Mouse (Mus musculus) spleen, postnatal 10 days (tissue): ENCODE measurements at regions not wholly inside any gene's neighbourhood (a gene's known extent, or its start where the extent isn't known, plus 50 kb on each side); places are given as distances from the start of the nearest gene placed in this dataset.

Source experiments
- DNase-seq, 2 experiments: peaks; one replicate each; pipeline ENCODE4 v3.0.0; 2021 to 2022; ENCODE audit warnings: low spot score in 2 of 2

DNA sequence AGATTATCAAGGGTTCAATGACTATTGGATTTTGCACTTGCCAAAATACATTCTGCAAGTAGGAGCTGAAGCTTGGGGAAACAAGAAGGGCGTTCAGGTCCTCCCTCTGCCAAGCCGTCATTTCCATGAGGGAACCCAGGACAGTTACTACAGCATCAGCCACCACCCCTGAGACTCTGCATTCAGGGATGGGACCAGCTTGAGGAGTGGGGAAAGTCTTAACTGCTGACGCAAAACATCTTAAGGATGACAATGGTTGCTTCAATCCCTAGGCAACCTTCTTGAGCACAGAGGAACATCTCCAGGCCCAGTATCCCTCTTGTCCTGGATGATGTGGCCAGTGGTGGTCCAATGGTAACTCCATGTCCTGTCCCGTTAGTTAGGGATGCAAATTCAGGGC, 137.2 kb upstream of the Noct start:
- no peak for DNase-seq

DNA sequence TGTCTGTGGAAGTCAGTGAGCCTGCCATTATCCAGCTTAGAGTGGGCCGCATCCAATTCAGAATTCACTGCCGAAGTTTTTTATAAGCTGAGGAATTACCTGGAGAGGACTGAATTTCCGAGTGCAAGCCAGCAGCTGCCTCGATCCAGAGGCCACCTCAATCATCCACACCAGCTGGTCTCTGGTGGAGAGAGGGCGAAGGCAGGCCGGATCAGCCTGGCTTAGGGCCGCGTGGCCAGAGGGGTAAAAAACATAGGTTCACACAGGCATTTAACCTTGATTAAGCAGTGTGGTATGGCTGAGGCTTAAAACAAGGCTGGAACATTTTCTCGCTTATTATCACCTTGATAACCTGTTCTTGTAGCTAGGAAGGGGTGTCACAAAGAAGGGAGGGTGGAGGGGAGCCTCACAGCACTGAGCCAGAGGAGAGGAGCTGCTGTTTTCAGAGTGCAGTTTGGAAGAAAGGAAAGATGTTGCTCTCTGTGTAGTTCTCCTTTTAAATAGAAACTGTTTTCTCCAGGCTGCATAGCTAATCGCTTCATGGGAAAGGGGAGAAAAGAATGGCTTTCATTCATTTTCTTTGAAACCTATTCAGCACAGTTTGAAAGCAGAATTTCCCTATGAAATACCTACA, 135.1 kb upstream of the Noct start:
- DNase-seq = no peak

DNA sequence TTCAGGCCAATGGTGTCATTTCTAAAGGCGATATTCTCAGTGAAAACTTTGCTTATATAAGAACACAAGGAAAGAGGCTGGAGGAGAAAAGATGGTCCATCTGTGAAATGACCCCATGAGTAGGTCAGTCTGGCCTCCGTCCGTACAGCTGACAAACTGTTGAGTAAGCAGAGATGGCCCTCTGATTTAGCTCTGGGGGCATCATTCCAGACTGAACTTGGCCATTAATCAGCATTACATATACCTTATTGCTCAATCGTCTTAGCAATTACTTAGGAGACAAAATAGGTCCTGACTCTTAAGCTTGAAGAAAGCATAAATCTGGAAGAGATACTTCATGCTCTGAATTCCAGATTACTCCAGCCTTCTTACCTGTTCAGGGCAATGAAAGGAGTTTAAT, 132.8 kb upstream of the Noct start:
- no peak for DNase-seq

DNA sequence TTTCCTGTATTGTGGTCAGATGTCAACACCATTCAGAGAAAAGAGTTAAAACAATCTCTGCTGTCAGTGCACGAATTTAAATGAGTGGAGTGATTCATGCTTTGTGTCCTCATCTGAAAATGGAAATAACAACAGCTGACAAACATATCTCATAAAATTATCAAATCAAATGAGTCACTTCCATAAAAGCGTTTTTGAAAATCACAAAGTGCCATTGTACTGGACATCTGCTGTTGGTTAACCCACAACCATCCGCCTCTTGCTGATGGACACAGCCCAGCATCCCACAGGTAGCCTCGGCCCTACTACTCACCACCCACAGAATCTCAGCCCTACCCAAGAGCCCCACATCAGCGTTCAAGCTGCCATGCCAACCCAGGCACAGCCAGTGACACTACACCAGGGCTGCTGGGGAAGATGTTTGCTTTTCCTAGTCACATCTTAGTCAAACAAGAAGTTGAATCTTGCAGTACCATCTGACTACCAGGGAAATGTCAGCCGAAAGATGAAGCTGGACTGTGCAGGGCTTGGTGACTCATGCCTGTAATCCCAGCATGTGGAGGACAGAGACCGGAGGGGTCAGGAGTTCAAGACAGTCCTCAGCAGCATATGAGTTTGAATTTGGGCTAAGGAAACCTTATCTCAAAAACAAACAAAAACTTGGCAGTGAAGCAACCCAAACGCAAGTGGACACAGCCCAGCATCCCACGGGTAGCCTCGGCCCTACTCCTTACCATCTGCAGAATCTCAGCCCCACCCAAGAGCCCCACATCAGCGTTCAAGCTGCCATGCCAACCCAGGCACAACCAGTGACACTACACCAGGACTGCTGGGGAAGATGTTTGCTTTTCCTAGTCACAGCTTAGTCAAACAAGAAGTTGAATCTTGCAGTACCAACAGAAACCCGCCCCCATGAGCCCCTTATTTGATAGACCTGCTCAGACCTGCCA, 131.9 kb upstream of the Noct start:
- no peak for DNase-seq

DNA sequence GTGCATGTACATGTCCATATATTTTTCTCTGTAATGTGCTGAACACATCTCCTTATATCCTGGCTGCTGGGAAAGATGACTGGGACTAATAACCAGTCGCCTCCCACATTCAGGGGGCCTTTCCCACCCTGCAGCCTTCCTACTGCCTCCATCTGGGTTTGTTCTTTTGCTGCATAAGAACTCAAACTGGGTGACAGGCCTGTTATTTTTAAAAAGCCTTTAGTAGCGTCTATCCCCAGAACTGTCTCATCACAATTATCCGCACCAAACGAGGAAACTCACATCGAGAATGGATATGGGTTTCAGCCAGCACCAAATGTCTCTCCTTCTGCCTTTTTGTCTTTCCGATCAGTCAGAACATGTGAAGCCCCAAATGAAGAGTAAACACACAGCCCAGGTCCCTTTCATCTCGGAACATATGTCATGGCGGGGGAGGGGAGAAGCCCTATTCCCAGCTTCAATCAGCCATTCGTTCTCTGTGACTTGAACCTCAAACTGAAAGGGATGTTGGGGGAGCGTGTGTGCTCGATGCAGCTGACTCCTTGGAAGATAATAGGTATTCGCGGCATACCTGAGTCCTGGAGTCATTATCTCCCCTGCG, 128.3 kb upstream of the Noct start:
- DNase-seq = no peak

DNA sequence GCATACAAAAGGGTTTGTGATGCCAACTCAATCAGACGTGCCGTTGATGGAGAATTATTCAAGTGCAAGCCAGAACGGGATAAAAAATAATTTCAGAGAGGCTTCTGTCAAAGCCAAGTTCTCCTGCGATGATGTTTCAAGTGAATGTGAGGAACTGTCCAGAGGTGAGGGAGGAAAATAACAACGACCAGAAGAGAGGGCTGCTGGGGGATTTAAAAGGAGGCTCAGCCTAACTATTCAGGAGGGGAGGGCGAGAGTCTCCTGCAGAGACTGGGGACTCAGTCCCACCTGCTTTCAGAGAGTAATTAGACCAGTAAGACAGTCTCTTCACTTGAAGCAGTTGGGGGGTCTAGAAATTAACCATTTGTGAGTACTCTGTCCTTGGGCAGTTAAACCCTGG, 127.7 kb upstream of the Noct start:
- no peak for DNase-seq

DNA sequence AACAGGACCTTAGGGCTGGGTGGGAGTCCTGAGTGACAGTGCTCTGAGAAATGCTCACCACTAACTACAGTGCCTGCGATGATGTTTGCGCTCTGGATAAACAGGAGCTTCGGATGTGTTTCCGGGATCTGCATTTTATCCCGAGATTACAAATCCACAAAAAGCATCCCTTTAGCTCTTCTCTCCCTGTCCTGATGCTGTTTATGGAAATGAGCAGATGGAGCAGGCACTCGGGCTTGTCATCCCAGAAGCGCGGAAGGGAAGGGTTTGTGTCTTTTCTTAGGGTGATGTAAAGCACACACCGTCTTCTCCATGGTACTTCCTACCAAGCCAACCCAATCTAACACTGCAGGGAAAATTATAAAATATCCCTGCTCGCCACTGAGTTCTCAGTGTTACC, 126.9 kb upstream of the Noct start:
- DNase-seq = no peak

DNA sequence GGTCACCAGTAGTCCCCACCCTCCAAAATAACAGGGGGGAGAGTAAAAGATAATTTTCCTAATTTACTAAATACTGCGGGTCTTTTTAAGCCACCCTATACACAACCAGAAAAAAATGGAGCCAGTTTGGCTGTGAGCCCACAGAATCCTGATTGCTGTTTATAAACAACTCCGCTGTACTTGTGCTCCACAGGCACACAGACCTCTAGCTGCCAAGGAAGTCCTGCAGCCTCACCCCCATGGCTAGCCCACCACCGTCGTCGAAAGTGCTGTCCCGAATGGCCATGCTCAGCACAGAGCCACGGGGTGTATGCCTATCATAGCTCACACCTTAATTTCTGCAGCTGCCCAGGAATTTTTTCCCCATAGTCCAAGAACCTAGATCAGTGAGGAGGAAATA, 124.3 kb upstream of the Noct start:
- no peak for DNase-seq

DNA sequence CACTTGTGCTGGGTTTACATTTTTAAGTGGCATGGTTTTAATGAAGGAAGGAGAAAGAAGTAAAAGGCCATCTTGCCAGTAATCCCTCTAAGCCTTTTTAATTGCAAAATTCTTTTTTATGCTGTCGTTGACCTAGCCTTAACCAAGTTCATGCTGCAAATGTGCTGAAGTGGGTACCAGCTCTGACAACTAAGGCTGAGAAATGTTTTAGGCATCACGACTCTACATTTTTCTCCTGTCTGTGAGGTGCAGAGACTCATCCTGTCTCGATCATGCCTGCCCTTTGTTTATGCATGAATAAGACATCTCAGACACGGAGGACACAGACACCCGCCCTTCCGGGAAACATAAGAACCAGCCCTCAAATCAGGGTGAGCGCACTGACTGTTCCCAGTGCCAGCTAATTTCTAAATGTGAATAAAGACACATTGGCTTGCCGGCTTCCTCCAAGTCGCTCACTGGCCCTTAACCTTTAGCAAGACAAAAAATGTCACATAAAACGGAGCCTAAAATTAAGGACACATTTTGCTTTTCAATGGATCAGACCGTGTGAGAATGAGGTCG, 115.5 kb upstream of the Noct start:
- DNase-seq = no peak

DNA sequence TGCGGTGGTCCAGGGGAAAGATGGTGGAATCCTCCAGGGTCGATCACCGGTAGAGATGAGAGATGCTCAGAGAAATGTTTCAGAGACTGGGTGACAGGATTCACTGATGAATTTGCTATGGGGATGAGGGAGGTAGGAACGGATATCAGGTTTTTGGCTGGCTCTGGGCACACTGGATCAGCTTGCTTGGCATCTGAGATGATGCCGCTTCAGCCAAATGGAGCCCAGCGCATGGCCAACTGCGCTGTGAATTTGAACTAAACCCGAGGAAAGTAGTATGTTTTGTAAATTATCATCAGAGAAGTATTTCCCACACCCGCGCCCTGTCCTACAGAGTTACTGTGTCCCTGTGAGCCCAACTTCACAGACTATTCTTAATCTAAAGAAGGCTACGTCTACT, 113.0 kb upstream of the Noct start:
- DNase-seq = no peak

DNA sequence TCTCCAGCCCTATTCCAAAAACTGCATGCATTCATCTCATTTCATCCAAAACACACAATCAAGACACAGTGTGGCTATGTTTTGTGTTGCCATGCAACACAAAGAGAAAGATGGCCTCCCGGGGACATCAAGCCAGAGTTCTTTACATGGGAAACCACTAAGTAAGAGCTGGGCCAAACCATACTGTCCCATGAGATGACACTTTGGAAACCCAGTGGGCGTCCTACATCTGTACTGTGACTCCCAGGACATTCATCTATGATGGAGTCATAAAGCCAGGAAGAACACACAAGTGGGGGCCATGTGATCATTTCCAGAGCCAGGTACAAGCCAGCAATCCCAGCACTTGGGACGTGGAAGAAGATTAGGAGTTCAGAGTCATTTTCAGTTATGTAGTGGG, 111.9 kb upstream of the Noct start:
- no peak for DNase-seq

DNA sequence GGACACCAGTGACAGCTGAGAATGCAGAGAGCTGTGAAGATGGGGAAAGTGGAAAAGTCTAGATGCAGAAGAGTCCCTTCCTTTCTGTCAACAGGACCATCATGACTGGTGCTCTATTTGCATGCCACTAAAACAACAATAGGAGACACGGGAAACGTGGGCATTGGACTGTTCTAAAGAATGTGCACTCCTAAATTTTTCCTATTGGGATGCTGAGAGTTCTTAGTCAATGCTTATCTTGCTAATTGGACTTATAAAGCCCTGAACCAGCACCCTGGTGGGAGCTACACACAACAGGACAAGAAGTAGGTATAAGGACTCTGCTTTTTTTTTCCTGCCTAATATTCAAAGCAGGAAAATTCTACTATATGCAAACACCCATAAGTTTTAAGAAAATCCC, 108.3 kb upstream of the Noct start:
- DNase-seq = no peak

DNA sequence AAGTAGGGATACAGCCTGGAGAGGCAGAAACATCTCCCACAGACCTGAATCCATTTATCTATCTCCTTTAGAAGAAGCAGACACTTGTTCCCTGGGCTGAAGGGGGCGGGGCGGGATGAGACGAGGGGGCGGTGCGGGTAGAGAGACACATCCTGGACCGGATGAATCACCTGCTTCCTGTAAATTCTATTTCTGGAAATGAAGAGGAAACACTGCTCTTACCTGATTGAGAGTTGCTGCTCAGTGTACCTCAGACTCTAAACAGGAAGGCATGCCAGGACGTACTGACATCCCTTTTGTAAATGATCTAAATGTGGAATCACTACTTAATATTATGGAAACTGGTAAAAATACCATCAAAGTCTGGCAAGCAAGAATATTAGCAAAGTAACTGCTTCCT, 105.5 kb upstream of the Noct start:
- DNase-seq = no peak

DNA sequence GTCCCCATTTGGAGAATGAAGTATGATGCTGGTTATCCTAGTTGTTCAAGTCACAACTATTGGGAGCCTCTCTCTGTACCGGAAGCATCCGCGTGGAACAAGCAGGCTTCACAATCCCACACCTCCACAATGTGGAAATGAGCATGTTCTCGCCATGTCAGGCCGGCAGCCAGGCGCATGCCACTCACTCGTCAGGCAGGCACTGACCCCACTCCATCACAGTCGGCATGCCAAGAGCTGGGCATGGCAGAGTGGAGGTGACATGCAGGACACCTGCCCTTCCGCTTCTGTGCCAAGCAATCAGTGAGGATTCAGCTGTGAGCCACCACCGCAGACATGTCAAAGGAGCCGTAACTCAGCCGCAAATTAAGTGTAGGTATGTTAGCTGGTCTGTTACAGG, 103.7 kb upstream of the Noct start:
- DNase-seq = no peak

DNA sequence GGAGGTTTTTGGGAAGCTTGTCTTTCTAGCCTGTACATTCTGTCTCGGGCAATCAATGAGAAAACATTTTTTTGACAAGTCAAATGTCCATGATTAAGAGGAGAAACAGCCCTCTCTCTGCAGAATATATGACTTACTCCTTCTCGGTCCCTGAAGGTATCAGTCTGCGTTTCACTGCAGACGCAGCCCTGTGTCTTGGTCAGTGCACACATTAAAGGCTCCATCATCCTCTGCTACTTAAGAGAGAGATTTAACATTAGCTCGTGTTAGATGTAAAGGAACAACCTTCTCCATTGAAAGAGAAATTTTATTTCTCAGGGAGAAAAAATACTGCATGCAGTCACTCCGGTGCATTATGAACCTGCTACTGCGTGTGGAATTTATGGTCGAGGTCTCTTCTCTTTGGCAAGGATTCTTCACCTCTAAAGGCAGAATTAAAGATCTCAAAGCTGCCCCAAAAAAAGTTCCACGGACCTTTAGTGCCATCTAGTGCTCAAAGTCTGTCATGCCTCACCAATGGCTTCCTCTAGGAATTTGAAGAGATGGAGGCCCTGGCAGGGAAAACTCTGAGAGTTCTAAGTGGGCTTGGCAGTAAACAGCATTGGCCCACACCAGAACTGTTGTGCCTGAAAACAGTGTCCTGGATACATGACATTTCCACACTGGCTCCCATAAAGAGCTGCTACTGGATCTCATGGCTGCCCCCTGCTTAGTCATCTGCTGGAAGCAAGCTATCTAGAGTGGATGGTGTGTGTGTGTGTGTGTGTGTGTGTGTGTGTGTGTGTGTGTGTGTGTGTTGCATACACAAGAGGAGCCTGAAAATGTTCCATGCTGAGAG, 102.3 kb upstream of the Noct start:
- DNase-seq = peak; percentile 9 to 34

DNA sequence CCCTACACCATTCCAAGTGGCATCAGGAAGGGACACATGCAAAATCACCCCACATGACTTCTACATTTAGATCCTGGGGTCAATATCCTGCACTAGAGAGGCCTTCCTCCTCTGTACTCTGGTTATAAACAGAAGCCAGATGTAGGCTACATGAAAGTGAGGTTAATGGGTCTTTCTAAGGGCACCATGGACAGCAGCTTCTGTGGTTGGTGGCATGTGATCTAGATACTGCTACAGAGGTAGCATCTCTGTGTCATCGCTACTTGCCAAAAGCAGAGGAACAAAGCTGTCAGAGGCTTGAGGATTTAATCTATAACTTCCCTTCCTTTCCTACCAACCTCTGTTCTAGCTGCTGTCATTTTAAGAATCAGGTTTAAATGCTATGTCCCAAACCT, 101.7 kb upstream of the Noct start:
- no peak for DNase-seq

DNA sequence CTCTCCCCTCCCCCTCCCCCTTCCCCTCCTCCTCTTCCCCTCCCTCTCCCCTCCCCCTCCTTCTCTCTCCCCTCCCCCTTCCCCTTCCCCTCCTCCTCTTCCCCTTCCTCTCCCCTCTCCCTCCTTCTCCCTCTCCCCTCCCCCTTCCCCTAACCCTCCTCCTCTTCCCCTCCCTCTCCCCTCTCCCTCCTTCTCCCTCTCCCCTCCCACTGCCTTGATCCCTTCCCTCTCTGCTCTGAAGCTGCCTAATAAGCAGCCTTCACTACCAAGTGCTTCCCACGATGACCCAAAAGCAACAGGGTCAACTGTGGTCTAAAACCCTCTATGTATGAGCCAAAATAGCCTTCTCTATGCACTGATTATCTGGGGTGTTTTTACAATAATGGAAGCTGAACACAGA, 96.4 kb upstream of the Noct start:
- DNase-seq = no peak

DNA sequence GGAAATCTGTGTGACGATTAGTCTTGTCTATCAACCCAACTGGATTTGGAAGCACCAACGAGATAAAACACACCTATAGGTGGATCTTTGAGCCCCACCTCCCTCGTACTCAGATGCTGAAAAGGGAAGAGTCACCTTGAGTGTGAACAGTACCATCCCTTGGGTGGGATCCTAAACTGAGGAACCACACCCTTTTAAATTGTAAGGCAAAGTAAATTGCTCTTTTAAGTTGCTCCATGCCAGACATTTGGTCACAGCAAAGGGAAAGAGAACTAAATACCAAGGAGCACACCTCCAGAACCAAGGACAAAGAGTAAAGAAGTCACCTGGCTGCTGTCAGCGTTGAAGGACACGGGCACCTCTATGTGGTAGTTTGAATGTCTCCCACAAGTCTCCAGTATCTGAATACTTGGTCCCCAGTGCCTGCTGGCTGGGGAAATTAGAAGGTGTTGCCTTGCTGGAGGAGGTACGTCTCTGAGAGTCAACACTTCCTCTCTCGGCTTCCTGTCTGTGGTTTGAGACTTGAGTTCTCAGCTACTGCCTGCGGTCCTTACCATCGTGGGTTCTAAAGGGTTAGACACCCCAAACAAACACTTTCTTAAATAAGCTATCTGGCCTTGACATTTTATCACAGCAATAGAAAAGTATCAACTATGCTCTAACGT, 95.6 kb upstream of the Noct start:
- DNase-seq = peak in 1 of 2 experiments; percentile 37

DNA sequence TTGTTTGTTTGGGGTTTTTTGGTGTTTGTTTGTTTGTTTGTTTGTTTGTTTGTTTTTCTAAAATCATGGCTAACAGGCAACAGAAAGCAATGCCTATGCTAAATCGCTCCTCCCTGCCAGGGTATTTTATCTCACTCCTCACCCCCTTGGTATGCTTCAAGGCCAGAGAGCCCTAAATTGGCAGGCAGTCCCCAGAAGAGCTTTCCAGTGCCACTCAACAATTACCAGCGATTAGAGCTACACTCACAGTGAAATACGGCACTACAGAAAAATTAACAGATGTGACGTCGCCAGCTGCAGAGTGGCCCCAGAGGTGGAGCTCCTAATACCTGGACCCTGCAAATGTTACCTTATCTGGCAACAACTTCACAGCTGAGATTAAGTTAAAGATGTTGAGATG, 93.5 kb upstream of the Noct start:
- no peak for DNase-seq

DNA sequence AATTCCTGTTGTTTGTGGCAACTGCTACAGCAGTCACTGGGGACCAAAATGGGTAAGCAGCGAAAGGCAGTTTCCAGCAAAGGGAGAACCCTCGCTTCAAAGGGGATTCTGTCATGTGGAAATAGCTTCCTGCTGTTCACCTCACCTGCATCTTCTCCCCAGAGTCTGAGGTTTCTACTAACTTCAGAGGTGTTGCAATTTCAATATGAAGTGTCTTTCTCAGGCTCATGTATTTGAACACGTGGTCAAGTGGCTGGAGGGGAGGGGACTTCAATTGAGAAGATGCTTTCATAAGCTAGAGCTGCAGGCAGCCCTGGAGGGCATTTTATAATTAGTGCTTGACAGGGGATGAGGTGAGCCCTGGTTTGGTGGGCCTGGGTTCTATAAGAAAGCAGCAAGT, 92.9 kb upstream of the Noct start:
- no peak for DNase-seq

DNA sequence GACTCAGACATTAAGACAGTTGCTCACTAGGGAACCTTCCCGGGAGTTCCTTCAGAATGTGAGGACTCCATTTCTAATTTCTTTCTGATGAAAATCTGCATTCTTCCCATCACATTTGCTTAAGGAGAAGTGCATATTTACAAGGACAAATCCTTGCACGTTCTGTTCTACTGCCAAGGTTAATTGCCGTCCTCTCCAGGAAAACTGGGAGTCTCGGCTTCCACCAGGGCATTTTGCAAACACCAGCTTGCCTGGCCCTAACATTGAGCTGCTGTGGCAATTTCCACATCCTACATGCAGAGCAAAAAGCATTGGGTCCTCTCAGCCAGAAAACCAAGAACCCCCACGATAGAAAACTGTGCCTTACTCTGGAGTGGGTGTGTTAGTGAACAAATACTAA, 91.5 kb upstream of the Noct start:
- no peak for DNase-seq
